Mouse (Mus musculus) intestine, postnatal 0 days (tissue): ENCODE measurements around the gene Tiam2. TPM values are rescaled to one million over a fixed set of nuclear protein-coding genes. Genes with fewer than 3 reads are reported as not detected.
A peak's percentile ranks its signal among the peaks of the same experiment; 100 is the strongest.

Experiments
- ATAC-seq: fragments of 200-750 bp; cut with Nextera tagmentation; 2 replicates; pipeline ENCODE4 v1.8.0; 2017; ENCODE audit warnings: mild to moderate bottlenecking, moderate TSS enrichment, moderate library complexity
- H3K27ac ChIP-seq: fragments of 300-500 bp; sonication (generic); 2 replicates; pipeline ENCODE4 v1.5.1; 2014; ENCODE audit warnings: mild to moderate bottlenecking, low read depth, low read length, moderate library complexity
- H3K27me3 ChIP-seq: fragments of 300-500 bp; sonication (generic); replicated peaks from 2 replicates; pipeline ENCODE4 v1.6.1; 2014; ENCODE audit warnings: low read length, mixed read lengths; ENCODE audit not compliant: control insufficient read depth, insufficient read depth
- H3K36me3 ChIP-seq: fragments of 300-500 bp; sonication (generic); 2 replicates; pipeline ENCODE4 v1.6.1; 2014; ENCODE audit warnings: mild to moderate bottlenecking, moderate library complexity; ENCODE audit not compliant: control insufficient read depth, insufficient read depth
- H3K4me1 ChIP-seq: fragments of 300-500 bp; sonication (generic); replicated peaks from 2 replicates; pipeline ENCODE4 v1.6.1; 2014; ENCODE audit warnings: antibody characterized with exemption, low read length, mixed read lengths; ENCODE audit not compliant: control insufficient read depth, insufficient read depth
- H3K4me2 ChIP-seq: fragments of 300-500 bp; sonication (generic); replicated peaks from 2 replicates; pipeline ENCODE4 v1.6.1; 2014; ENCODE audit warnings: low read depth, mild to moderate bottlenecking, moderate library complexity
- H3K4me3 ChIP-seq: fragments of 300-500 bp; sonication (generic); 2 replicates; pipeline ENCODE4 v1.5.1; 2014; ENCODE audit warnings: low read depth, low read length
- H3K9ac ChIP-seq: fragments of 300-500 bp; sonication (generic); 2 replicates; pipeline ENCODE4 v1.6.1; 2014; ENCODE audit warnings: mild to moderate bottlenecking, low read depth, low read length
- H3K9me3 ChIP-seq: fragments of 300-500 bp; sonication (generic); 2 replicates; pipeline ENCODE4 v1.6.1; 2016; ENCODE audit warnings: mixed run types; ENCODE audit not compliant: control insufficient read depth
- CTCF ChIP-seq: sonication (generic); IDR thresholded peaks from 2 replicates; pipeline ENCODE4 v1.5.1; 2016; ENCODE audit warnings: low read depth, mild to moderate bottlenecking, control low read depth, antibody characterized with exemption, moderate library complexity
- WGBS: fragments of 180-500 bp; shearing (Covaris S2); extraction: QIAGEN DNeasy Blood & Tissue Kit; methylation state at CpG from one replicate; pipeline ENCODE4 v1.1.7; 2014; 5-methylcytosine and 5-hydroxymethylcytosine counted together
- polyA plus RNA-seq: library from polyadenylated mRNA; unstranded; fragments of >200 nt; fragmentation: Nextera tagmentation; extraction: Ambion mirVana; gene quantifications from 2 replicates; pipeline ENCODE4 v1.2.1, GENCODE M21; 2015

Gene Tiam2
- polyA plus RNA-seq, 1 experiment from 2014 or later, result 1.9 TPM

- no peak overlapping the region for H3K9ac ChIP-seq
- no peaks in the 10 kb centered on the region for H3K9me3 ChIP-seq
- H3K27me3 ChIP-seq, result no peaks in the 10 kb centered on the region
- whole genome bisulfite sequencing, result 81% methylated on average over 1 of the region's 1 CpGs
- H3K27ac ChIP-seq, result no peak overlapping the region
- no peak for ATAC-seq
- H3K4me1 ChIP-seq, result no peaks in the 10 kb centered on the region
- TF ChIP-seq CTCF, result no peak
- no peak overlapping the region for H3K4me3 ChIP-seq
- H3K36me3 ChIP-seq, result peaks cover 15% of the 10 kb centered on the region; the same call in 1 of the 2 replicates
- no peak overlapping the region for H3K4me2 ChIP-seq
Observed at GRCm38 (mm10) chr17:3531641-3532040, 205.3 kb downstream of the Tiam2 start.

GRCm38 (mm10) chr17:3532254-3532653, 205.9 kb downstream of the Tiam2 start, which contains the start of gene Cldn20:
TSS of gene Cldn20 (plus strand) at chr17:3532554.
- TF ChIP-seq CTCF, result no peak
- no peak for ATAC-seq
- H3K4me1 ChIP-seq, result no peaks in the 10 kb centered on the region
- H3K4me3 ChIP-seq, result no peak within 1 kb of the TSS
- peaks cover 15% of the 10 kb centered on the region; the same call in 1 of the 2 replicates for H3K36me3 ChIP-seq
- H3K4me2 ChIP-seq, result no peak within 1 kb of the TSS
- H3K27ac ChIP-seq, result no peak within 1 kb of the TSS
- no peaks in the 10 kb centered on the region for H3K9me3 ChIP-seq
- 97% methylated on average over 4 of the region's 4 CpGs for WGBS
- H3K27me3 ChIP-seq, result no peaks in the 10 kb centered on the region
- H3K9ac ChIP-seq, result no peak within 1 kb of the TSS

- no peaks in the 10 kb centered on the region for H3K27me3 ChIP-seq
- 40% methylated on average over 1 of the region's 1 CpGs for WGBS
- H3K9me3 ChIP-seq, result no peaks in the 10 kb centered on the region
- H3K4me1 ChIP-seq, result no peaks in the 10 kb centered on the region
- no peak overlapping the region for H3K9ac ChIP-seq
- no peak overlapping the region for H3K27ac ChIP-seq
- H3K4me2 ChIP-seq, result no peak overlapping the region
- peaks cover 15% of the 10 kb centered on the region; the same call in 1 of the 2 replicates for H3K36me3 ChIP-seq
- H3K4me3 ChIP-seq, result no peak overlapping the region
- no peak for ATAC-seq
- peak; percentile 69 for TF ChIP-seq CTCF
Observed at GRCm38 (mm10) chr17:3533425-3533824, 207.1 kb downstream of the Tiam2 start.

- Histone ChIP-seq H3K9me3 (no peaks in the 10 kb centered on the region), H3K9ac (no peak overlapping the region), H3K4me3 (no peak overlapping the region), H3K36me3 (peaks cover 22% of the 10 kb centered on the region), H3K4me2 (no peak overlapping the region), H3K27ac (no peak overlapping the region), H3K27me3 (no peaks in the 10 kb centered on the region), H3K4me1 (no peaks in the 10 kb centered on the region)
- 92% methylated on average over 2 of the region's 2 CpGs for WGBS
- no peak for ATAC-seq
- no peak for TF ChIP-seq CTCF
Observed at GRCm38 (mm10) chr17:3540304-3540703, 213.9 kb downstream of the Tiam2 start.

GRCm38 (mm10) chr17:3541033-3541432, 214.7 kb downstream of the Tiam2 start:
- H3K4me1 ChIP-seq, result no peaks in the 10 kb centered on the region
- no peak for ATAC-seq
- no peak overlapping the region for H3K4me2 ChIP-seq
- H3K36me3 ChIP-seq, result peaks cover 22% of the 10 kb centered on the region
- no peak overlapping the region for H3K27ac ChIP-seq
- H3K9ac ChIP-seq, result no peak overlapping the region
- no peak overlapping the region for H3K4me3 ChIP-seq
- WGBS, result 80% methylated on average over 5 of the region's 5 CpGs
- no peaks in the 10 kb centered on the region for H3K9me3 ChIP-seq
- no peak for TF ChIP-seq CTCF
- H3K27me3 ChIP-seq, result no peaks in the 10 kb centered on the region

GRCm38 (mm10) chr17:3547725-3548124, 221.4 kb downstream of the Tiam2 start:
- ATAC-seq, result no peak
- H3K27ac ChIP-seq, result no peak overlapping the region
- no peaks in the 10 kb centered on the region for H3K27me3 ChIP-seq
- H3K36me3 ChIP-seq, result peaks cover 10% of the 10 kb centered on the region; the same call in 1 of the 2 replicates
- H3K4me1 ChIP-seq, result no peaks in the 10 kb centered on the region
- H3K9ac ChIP-seq, result no peak overlapping the region
- H3K9me3 ChIP-seq, result no peaks in the 10 kb centered on the region
- TF ChIP-seq CTCF, result no peak
- WGBS, result 56% methylated on average over 7 of the region's 7 CpGs
- H3K4me3 ChIP-seq, result no peak overlapping the region
- no peak overlapping the region for H3K4me2 ChIP-seq

- no peak overlapping the region for H3K27ac ChIP-seq
- H3K9ac ChIP-seq, result no peak overlapping the region
- no peaks in the 10 kb centered on the region for H3K27me3 ChIP-seq
- H3K36me3 ChIP-seq, result peaks cover 4% of the 10 kb centered on the region; the same call in 1 of the 2 replicates
- 42% methylated on average over 1 of the region's 1 CpGs for WGBS
- H3K9me3 ChIP-seq, result no peaks in the 10 kb centered on the region
- H3K4me2 ChIP-seq, result no peak overlapping the region; the same call in 1 of the 2 replicates
- H3K4me3 ChIP-seq, result no peak overlapping the region
- H3K4me1 ChIP-seq, result 0 out of 2 replicates have a peak, but pooled peaks cover 7% of the 10 kb centered on the region
- ATAC-seq, result 0 out of 2 replicates have a peak, but pooled peaks have one; percentile 14
- no peak for TF ChIP-seq CTCF
Observed at GRCm38 (mm10) chr17:3556251-3556650, 229.9 kb downstream of the Tiam2 start.
